Mouse (Mus musculus): Measurements from ENCODE around the gene Zfp821. TPM values are rescaled to one million over a fixed set of nuclear protein-coding genes. Genes with fewer than 3 reads are reported as not detected.

Zfp821 gene
- total and polyA plus RNA-seq, 2 experiments: 0.73 to 1.8 TPM

- Histone ChIP-seq H3K36me3 (ENCODE audit: control insufficient read depth, insufficient read depth, low read length) (no peaks in the 10 kb centered on the region), H3K27me3 (ENCODE audit: control insufficient read depth, insufficient read depth, low read length) (no peaks in the 10 kb centered on the region), H3K79me2 (ENCODE audit: control insufficient read depth, insufficient read depth, low read length) (peaks cover 27% of the 10 kb centered on the region), H3K9ac (ENCODE audit: low read depth, low read length) (peak overlapping the region; percentile 85), H3K27ac (replicated peaks; ENCODE audit: insufficient read depth, low read depth, low read length) (peak overlapping the region; percentile 76), H3K4me3 (ENCODE audit: insufficient read depth, low read depth, low read length) (peak overlapping the region; percentile 82), H3K4me1 (ENCODE audit: control insufficient read depth, insufficient read depth, low read length) (peaks cover 13% of the 10 kb centered on the region)
- WGBS: under 1% methylated on average over 38 of the region's 38 CpGs
- TF ChIP-seq CTCF (IDR thresholded peaks at IDR 0.05; ENCODE audit: low read depth, low read length) (no peak), POLR2A (IDR thresholded peaks at IDR 0.05; ENCODE audit: extremely low read depth, insufficient read depth, low read length) (0 out of 2 replicates have a peak, but pooled peaks have one; percentile 14)
- peak; percentile 55 for DNase-seq (ENCODE audit: extremely low read depth, low read depth, low spot score)
Measured at GRCm38 (mm10) chr8:109692443-109693145, 12.8 kb upstream of the Zfp821 start.

- no peak for TF ChIP-seq CTCF (IDR thresholded peaks at IDR 0.05; ENCODE audit: low read depth, low read length)
- peak; percentile 82 for TF ChIP-seq POLR2A (IDR thresholded peaks at IDR 0.05; ENCODE audit: extremely low read depth, insufficient read depth, low read length)
- H3K36me3 ChIP-seq (ENCODE audit: control insufficient read depth, insufficient read depth, low read length): no peaks in the 10 kb centered on the region
- peaks cover 22% of the 10 kb centered on the region for H3K79me2 ChIP-seq (ENCODE audit: control insufficient read depth, insufficient read depth, low read length)
- peak within 1 kb of the TSS; percentile 76 for H3K27ac ChIP-seq (replicated peaks; ENCODE audit: insufficient read depth, low read depth, low read length)
- H3K4me3 ChIP-seq (ENCODE audit: insufficient read depth, low read depth, low read length): peak within 1 kb of the TSS; percentile 82
- H3K27me3 ChIP-seq (ENCODE audit: control insufficient read depth, insufficient read depth, low read length): no peaks in the 10 kb centered on the region
- H3K9ac ChIP-seq (ENCODE audit: low read depth, low read length): peak within 1 kb of the TSS; percentile 85
- under 1% methylated on average over 57 of the region's 57 CpGs for WGBS
- DNase-seq (ENCODE audit: extremely low read depth, low read depth, low spot score): peak; percentile 93
- peaks cover 13% of the 10 kb centered on the region for H3K4me1 ChIP-seq (ENCODE audit: control insufficient read depth, insufficient read depth, low read length)
Measured at GRCm38 (mm10) chr8:109693146-109693900, 12.0 kb upstream of the Zfp821 start, which contains the start of gene Ist1. Gene Ist1, minus strand, starts transcription at chr8:109693260.

- TF ChIP-seq CTCF (IDR thresholded peaks at IDR 0.05; ENCODE audit: low read depth, low read length) (no peak), POLR2A (IDR thresholded peaks at IDR 0.05; ENCODE audit: extremely low read depth, insufficient read depth, low read length) (no peak)
- no peak for DNase-seq (ENCODE audit: extremely low read depth, low read depth, low spot score)
- WGBS: 81% methylated on average over 6 of the region's 6 CpGs
- Histone ChIP-seq H3K4me1 (ENCODE audit: control insufficient read depth, insufficient read depth, low read length) (peaks cover 13% of the 10 kb centered on the region), H3K79me2 (ENCODE audit: control insufficient read depth, insufficient read depth, low read length) (peaks cover 20% of the 10 kb centered on the region), H3K27me3 (ENCODE audit: control insufficient read depth, insufficient read depth, low read length) (no peaks in the 10 kb centered on the region), H3K36me3 (ENCODE audit: control insufficient read depth, insufficient read depth, low read length) (no peaks in the 10 kb centered on the region), H3K4me3 (ENCODE audit: insufficient read depth, low read depth, low read length) (no peak overlapping the region), H3K9ac (ENCODE audit: low read depth, low read length) (no peak overlapping the region), H3K27ac (replicated peaks; ENCODE audit: insufficient read depth, low read depth, low read length) (no peak overlapping the region)
Measured at GRCm38 (mm10) chr8:109694154-109694553, 11.2 kb upstream of the Zfp821 start.

GRCm38 (mm10) chr8:109697754-109698153 is 7.6 kb upstream of the Zfp821 start:
- Histone ChIP-seq H3K9ac (ENCODE audit: low read depth, low read length) (no peak overlapping the region), H3K27ac (replicated peaks; ENCODE audit: insufficient read depth, low read depth, low read length) (no peak overlapping the region), H3K79me2 (ENCODE audit: control insufficient read depth, insufficient read depth, low read length) (peaks cover 3% of the 10 kb centered on the region; the same call in 1 of the 2 replicates), H3K4me3 (ENCODE audit: insufficient read depth, low read depth, low read length) (no peak overlapping the region), H3K36me3 (ENCODE audit: control insufficient read depth, insufficient read depth, low read length) (no peaks in the 10 kb centered on the region), H3K27me3 (ENCODE audit: control insufficient read depth, insufficient read depth, low read length) (no peaks in the 10 kb centered on the region), H3K4me1 (ENCODE audit: control insufficient read depth, insufficient read depth, low read length) (no peaks in the 10 kb centered on the region)
- DNase-seq (ENCODE audit: extremely low read depth, low read depth, low spot score): no peak
- WGBS: 87% methylated on average over 1 of the region's 1 CpGs
- TF ChIP-seq POLR2A (IDR thresholded peaks at IDR 0.05; ENCODE audit: extremely low read depth, insufficient read depth, low read length): no peak
- TF ChIP-seq CTCF (IDR thresholded peaks at IDR 0.05; ENCODE audit: low read depth, low read length): no peak

GRCm38 (mm10) chr8:109698477-109698876 is 6.9 kb upstream of the Zfp821 start:
- Histone ChIP-seq H3K36me3 (ENCODE audit: control insufficient read depth, insufficient read depth, low read length) (no peaks in the 10 kb centered on the region), H3K79me2 (ENCODE audit: control insufficient read depth, insufficient read depth, low read length) (no peaks in the 10 kb centered on the region), H3K27me3 (ENCODE audit: control insufficient read depth, insufficient read depth, low read length) (no peaks in the 10 kb centered on the region), H3K4me1 (ENCODE audit: control insufficient read depth, insufficient read depth, low read length) (no peaks in the 10 kb centered on the region), H3K27ac (replicated peaks; ENCODE audit: insufficient read depth, low read depth, low read length) (no peak overlapping the region), H3K4me3 (ENCODE audit: insufficient read depth, low read depth, low read length) (no peak overlapping the region), H3K9ac (ENCODE audit: low read depth, low read length) (no peak overlapping the region)
- no peak for DNase-seq (ENCODE audit: extremely low read depth, low read depth, low spot score)
- 81% methylated on average over 3 of the region's 3 CpGs for WGBS
- TF ChIP-seq POLR2A (IDR thresholded peaks at IDR 0.05; ENCODE audit: extremely low read depth, insufficient read depth, low read length): no peak
- no peak for TF ChIP-seq CTCF (IDR thresholded peaks at IDR 0.05; ENCODE audit: low read depth, low read length)
